Mouse (Mus musculus): ENCODE data around the gene Rbms1.
A peak's percentile ranks its signal among the peaks of the same experiment; 100 is the strongest.

Gene Rbms1

GRCm38 (mm10) chr2:60914524-60915280 is 48.3 kb downstream of the Rbms1 start:
- DNase-seq = no peak

GRCm38 (mm10) chr2:60913281-60913680 is 49.7 kb downstream of the Rbms1 start:
- DNase-seq = no peak

DNA sequence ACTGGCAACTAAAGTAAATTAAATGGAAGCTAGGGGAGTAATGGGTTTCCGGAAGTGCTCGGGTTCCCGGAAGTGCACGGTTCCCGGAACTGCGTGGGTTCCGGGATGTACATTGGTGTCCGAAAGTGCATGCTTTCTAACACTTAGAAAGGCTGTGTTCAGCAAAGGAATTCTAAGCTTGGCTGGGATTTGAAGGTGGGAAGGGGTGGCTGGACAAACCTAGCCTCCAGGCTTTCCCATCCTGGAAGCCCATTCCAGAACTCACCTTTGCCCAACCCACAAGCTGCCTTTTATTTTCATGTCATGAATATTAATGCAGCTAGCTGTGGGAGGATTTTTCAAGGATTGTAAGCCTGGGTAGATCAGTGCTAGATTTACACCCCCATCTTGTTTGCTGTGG is 51.3 kb downstream of the Rbms1 start:
- DNase-seq = no peak

DNA sequence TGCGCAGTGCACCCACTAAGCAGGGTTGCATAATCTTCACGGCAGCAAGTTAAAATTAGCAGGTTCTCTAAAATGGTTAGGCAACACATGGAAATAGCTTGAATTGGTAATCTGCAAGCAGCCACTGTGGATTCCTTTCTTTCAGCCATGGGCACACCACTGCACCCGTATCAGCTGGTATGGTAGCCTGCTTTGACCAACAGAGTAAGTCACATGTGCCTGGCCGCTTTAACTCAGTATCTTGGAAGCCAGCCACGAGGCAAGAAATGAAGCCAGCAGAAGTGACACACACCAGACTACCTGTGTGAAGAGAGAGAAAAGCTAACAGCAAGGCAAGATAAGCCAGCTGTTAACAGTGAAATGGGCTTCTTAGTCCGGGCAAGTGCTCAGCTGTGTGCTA is 52.2 kb downstream of the Rbms1 start:
- peak; percentile 87 for DNase-seq

GRCm38 (mm10) chr2:60908551-60908950 is 54.4 kb downstream of the Rbms1 start:
- no peak for DNase-seq

GRCm38 (mm10) chr2:60908116-60908515 is 54.9 kb downstream of the Rbms1 start:
- no peak for DNase-seq

DNA sequence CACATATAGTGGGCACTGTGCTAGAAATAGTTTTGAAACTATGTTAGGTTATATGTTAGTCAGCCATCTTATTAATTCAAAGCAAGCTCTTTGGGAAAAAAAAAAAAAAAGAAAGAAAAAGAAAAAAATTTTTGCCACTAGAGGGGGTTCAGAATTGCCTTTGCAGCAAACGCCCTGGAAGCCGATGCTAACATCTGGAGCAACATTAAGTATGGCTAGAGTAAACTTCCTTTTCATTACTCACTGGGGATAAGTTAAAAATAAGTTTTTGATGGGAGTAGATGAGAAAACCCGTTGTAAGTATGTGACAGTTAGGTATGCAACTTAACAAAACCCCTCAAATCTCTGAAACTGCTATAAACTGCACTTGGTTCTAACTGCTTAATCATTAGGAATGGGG is 57.7 kb downstream of the Rbms1 start:
- no peak for DNase-seq

DNA sequence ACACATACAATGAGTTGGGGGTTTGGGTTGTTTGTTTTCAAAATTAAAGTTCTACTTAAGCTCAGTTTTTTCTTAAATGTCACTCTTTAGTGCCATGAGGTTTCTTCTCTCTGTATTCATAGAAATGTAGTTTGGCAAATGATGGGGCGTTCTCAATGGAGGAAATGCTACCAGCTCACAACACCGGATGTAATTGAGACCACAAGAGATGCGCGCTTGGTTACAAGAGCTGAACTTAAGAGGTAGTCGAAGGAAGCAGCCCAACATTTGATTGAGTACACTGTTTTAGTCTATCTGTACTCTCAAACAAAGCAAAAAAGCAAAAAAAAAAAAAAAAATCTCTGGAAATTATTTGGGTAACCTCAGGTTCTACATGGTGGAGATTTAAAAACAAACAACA is 58.9 kb downstream of the Rbms1 start:
- DNase-seq = no peak

DNA sequence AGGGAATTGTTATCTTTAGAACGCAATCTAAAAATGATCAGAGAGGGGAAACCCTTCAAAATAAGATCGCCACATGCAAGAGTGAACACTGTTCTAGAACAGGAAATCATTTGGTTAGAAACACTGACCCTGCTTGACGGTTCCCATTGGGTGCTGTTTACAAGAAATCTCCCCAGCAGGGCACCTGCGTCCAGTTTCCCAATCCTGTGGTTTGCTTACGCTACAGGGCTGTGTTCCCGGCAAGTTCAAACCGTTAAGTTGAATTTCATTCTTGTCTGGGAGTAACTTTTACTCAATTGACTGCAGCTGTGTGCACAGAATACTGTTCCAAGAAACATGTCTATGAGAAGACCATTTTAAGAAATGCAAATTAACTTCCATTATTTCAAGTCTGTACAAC is 59.5 kb downstream of the Rbms1 start:
- DNase-seq = peak; percentile 62

DNA sequence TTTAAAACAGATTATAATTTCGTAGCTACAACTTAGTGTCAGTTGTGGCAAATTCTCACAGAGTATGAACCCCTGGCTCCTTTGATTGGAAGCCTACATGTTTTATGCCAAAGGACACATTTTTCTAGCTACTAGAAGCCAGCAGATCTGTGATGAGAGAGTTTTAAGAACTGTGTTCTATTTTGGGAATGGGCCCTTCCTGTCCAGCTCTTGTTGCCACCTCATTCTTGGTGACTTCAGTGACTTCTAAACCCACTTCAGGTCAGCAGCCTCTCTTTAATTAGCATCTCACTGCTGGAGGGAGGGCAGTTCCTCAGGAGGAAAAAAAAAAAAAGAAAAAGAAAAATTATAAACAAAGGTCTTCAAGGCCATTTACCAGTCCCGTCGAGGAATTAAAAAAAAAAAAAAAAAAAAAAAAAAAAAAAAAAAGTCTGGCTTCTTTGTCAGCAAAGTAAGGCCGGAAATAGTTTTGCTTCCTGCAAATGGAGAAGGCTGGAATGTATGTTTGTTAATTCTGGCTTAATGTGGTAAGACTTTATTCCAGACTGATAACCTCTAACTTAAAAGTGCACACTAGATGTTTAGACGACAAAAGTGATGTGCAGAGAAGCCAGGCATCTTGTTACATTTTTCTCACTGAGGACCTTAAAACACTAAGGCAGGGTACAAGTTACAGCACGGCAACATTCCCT is 60.4 kb downstream of the Rbms1 start:
- no peak for DNase-seq

DNA sequence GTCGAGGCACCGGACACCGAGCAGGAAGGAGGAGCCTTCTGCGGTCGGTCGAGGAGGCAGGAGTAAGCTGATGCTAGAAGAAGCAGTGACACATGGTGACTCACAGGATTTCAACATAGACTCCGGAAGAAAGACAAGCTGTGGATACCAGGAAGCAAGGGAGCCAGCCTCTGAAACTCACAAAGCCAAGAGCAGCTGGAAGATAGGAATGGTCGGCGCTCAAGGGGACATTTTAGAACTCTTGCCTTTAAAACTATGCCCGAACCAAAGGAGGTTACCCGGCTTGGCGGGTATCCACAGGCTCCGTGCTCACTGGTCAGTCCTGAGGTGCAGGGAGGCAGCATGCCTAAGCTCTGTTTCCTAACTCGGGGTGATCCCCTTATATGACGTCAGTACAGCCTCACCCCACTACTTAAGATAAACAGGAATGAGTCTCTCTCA is 61.5 kb downstream of the Rbms1 start:
- DNase-seq = peak; percentile 88

GRCm38 (mm10) chr2:60901013-60901412 is 62.0 kb downstream of the Rbms1 start:
- no peak for DNase-seq

DNA sequence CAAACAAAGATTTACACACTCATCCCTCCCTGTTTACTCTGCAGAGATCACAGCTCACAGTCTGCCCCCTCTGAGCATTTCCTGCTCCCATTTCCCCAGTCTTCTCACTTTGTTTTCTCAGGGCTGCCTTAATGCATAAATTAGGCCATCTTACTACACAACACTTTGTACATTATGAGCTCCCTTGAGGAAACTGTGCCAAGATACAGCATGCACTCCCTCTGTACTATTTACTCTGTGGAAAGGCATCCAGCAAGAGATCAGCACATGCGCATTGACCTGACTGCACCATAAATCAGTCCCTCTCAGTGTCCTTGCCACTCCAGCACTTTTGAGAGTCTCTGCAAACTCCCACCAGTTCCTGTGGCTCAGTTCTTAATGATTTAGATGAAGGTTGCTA is 70.0 kb downstream of the Rbms1 start:
- peak; percentile 68 for DNase-seq

DNA sequence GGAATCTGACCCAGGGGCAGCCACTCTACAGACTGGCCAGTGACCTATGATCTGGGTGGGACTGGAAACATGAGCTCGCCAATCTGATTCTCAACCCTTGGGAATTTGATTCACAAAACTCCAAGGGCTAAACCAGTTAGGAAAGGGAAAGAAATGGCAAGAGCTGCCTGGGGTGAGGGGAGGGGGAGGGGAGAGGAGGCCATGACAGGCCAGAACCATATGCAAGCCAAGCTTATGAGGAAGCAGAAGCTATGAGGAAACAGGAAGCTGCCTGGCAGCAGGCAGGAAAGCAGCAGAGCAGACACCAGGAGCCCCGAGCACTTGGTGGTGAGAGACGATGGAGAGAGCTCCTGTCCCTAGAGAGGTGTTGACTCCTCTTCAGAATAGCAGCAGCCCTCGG is 79.1 kb downstream of the Rbms1 start:
- DNase-seq = peak; percentile 63

GRCm38 (mm10) chr2:60883043-60883365 is 80.0 kb downstream of the Rbms1 start:
- no peak for DNase-seq

GRCm38 (mm10) chr2:60882202-60883042 is 80.6 kb downstream of the Rbms1 start:
- no peak for DNase-seq

GRCm38 (mm10) chr2:60881571-60882041 is 81.4 kb downstream of the Rbms1 start:
- no peak for DNase-seq

DNA sequence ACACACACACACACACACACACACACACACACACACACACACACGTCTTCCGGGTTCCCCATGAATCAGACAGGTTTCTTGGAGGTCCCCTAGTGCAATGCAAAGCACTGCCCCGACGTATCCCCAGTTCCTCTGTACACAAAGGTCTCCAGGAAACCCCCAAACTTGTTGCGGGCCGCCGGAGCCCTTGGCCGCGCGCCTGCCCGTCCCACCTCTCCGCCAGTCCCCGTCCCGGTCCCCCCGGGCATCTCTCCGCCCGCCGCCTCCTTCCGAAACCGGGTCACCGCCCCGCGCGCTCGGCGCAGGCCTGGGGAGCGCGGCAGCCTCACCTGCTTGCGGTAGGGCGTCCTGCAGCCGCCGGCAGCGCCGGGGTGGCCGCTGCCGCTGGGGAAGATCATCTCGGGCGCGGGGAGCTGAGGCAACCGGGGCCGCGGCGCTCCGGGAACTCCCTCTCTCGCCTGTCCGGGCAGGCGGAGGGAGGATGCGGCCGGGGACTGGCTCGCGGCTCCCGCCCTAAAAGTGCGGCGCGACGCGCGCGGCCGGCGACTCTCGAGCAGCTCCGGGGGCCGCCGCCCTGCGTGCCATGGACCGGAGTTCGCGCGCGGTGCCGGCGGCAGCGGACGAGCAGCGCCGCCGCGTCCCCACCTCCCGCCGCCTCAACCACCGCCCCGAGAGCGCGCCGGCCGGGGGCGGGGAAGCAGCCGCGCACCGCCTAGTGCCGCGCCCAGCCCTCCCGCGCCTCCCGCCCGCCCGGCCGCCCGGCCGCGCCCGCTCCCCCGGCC is 82.0 kb downstream of the Rbms1 start:
- peak; percentile 83 for DNase-seq

- no peak for DNase-seq
Measured at GRCm38 (mm10) chr2:60879966-60880788, 82.8 kb downstream of the Rbms1 start.

- DNase-seq = no peak
Measured at GRCm38 (mm10) chr2:60879141-60879818, 83.7 kb downstream of the Rbms1 start.

Data from lung, postnatal 36 days (tissue).